Mouse (Mus musculus): ENCODE measurements around the gene Myh9.

GRCm38 (mm10) chr15:77879756-77880155 lies 37.8 kb upstream of the Myh9 start:
- TF ChIP-seq EP300 (IDR thresholded peaks at IDR 0.05; ENCODE audit: low read depth) (no peak), CTCF (IDR thresholded peaks at IDR 0.05; ENCODE audit: low read depth) (no peak)

Measured in heart, postnatal 0 days (tissue).